Mouse (Mus musculus) urinary bladder, postnatal 25 days (tissue): Measurements from ENCODE around the gene Prss57.

Experiments used
- DNase-seq: peaks from one replicate; pipeline ENCODE4 v3.0.0; 2022; ENCODE audit warnings: low spot score

Gene Prss57

DNA sequence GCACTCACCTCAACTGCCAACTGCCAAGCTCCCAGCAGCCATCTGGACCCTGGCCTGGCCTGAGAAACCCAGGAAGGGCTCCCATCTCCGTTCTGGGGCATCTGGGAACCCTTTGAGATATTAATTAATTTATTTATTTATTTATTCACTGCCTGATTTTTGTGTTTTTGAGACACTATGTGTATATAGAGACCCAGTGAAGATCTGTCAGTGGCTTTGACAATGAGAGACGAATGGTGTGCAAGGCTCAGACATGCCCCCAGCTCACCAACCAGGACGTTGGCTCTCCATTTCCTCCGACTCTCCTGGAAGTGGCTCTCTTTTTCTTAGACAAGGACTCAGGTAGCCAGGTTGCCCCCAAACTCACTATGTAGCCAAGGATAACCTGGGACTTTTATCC is at the start of gene Prss57:
Gene Prss57 (minus strand): TSS at position 101 of the 400 bp plus-strand sequence.
- no peak for DNase-seq

DNA sequence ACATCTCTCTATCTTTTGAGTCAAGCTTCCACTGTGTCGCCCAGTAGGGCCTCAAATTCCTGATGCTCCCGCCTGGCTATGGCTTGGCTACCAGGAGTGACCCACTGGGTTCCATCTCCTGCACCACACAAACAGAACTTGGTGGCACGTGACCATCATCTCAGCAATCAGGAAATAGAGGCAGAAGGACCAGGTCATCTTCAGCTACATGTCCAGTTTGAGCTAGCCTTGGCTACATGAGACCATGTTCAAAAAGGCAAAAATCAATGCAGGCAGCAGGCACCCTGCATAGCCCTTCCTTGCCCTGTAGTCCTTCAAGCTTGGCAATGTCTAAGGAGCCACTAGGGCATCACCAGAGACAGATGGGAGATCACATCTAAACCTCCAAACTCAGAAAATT is 49.3 kb upstream of the Prss57 start:
- DNase-seq, result no peak

DNA sequence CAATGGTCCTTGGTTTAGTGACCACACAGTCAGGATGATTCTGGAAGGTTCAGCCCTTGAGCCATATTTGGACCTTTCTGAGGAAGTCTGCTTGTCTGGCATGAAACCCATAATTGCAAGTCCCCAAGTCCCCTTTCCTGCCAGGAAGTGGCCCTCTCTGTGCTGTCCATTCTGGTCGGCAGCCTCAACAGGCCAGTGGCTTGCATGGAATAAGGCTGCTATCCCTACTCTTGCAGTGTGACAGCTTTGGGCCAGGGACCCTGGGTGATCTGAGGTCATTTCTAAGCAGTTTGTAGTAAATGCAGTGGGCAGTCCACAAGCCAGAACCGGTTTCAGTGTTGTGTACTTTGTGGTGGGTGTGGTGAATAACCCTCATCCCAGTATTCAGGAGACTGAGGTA is 47.4 kb upstream of the Prss57 start:
- DNase-seq, result no peak

DNA sequence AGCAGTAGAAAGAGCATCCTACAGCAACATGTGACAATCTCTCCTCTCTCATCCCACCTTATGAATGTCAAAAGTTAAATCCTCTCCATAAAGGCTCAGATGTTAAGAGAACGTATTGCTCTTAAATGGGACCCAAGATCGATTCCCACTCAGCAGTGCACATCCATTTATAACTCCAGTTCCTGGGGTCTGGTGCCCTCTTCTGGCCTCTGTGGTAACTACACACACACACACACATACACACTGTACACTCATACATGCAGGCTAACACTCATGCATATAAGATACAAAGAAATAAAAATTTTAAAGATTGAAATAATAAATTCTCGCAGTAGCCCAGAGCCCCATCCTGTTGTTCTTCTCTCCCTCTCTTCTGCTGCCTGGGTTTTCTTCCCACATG is 46.2 kb upstream of the Prss57 start:
- DNase-seq, result no peak

DNA sequence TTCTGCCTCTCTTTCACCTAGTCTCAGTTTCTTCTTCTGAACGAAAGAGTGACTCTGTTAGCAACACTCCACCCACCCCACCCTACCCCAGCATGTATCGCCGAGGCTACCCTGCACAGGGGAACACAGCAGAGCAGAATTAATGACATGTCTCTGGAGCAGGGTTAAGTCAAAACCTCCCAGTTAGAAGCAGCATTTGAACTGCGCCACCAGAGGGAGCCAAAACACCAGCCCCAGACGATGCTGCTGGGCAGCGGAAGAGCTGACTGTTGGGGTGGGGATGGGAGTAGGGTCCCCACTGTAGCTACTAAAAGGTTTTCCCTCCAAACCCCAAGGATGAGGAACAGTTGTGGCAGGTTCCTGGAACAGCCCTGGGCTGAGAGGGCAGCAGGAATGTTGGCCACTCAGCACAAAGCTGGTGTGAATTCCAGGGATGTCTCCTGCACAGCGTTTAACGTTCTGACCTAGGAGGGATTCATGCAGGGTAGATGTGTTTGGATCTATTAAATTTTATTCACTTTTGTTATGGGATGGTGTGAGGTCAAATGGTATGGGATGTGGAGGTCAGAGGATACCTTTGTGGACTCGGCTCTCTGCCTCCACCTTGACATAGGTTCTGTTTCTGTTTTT is 44.1 kb upstream of the Prss57 start:
- peak; percentile 78 for DNase-seq

DNA sequence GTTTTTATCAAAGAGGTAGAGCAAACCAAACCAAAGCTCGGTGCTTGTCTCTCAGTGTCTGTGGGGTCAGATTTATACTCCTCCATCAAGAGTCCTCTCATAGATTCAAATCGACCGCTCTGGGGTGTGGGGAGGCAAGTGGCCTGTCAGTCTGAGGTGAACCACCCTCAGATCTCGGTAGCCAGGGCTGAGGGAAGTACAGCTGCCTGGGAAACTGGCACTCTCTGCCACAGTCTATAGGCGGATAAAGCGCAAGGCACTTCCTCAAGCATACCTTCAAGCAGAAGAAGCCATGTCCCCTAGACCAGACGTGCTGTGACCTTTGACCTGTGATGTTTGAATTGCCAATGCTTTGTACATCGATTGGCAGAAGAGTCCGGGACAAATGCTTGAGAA is 42.0 kb upstream of the Prss57 start:
- DNase-seq, result no peak

DNA sequence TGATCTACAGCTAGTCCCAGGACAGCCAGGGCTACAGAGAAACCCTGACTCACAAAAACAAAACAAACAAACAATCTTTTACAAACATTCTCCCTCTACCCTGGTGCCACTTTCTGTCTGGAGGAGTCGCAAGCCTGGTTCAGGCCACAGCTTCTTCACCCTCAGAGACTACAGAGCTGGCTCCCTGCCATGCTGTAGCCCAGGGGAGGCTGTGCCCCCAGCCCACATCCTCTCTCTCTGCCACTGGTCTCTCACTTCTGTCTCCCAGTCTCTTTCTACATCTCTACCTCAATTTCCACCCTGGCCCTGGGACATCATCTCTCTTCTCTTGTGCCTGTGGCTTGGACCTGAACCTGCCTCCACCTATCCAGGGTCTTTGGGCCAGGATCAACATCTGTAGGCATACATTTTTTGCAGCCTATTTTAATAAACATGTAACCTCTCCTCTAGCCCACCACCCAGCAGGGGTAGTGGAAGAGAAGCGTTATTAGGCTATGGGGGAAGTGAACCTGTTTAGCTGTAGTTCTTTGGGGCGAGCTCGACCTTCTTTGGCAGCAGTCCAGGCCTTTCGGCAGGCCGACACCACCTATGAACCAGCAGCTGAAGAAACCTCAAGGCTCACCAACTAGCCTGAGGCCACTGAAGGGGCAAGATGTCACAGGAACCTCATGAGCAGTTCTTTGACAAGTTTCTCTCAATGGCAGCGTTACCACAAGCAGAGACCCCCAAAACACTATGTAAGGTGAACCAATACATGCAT is 41.4 kb upstream of the Prss57 start:
- no peak for DNase-seq

DNA sequence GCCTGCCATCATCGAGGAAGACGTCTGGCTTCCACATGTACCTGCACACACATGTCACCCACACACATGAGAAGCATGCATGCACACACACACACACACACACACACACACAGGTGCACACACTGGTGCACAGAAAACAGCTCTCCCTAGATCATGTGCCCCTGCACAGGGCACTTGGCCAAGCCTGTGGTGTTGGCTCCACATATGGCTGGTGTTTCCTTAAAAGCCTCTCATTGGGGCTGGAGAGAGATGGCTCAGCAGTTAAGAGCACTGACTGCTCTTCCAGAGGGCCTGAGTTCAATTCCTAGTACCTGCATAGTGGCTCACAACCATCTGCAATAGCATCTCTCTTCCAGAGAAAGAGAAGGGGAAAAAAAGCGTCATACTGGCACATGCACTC is 40.8 kb upstream of the Prss57 start:
- no peak for DNase-seq

DNA sequence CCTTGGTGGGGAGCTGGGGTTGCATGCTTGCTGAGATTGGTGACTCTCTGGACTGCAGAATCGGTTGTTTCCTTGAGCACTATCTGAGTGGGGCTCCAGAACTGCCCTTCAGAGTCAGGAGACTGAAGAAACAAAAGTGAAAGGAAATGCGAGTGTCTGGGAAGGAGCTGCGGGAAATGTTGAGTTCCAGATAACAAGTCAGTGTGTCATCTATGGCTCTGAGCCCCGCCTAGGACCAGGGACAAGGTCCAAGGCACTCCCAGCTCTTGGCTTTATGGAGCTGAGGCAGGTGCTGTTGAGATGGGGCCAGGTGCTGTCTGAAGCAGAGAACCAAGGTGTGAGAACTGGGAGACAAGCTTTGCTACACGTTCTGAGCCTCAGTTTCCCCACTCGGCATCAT is 33.7 kb upstream of the Prss57 start:
- no peak for DNase-seq

DNA sequence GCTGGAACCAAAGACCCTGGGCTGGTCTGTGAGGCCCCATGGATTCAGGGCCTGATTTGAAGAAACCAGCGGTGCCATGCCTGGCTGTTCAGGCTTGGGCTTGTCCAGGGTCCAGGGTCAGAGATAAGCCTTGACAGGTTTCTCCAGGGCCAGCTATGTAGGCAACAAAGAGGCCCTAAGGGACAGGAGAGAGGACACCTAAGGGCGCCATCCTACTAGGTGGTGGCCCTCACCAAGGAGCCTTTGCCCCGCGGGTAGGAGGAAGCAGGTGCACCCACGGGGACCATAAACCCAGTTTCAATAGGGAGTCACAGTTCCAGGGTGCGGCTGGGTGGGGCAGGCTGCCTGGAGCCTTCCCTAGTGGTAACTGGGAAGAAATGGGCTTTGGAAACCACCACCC is 32.2 kb upstream of the Prss57 start:
- DNase-seq, result no peak

DNA sequence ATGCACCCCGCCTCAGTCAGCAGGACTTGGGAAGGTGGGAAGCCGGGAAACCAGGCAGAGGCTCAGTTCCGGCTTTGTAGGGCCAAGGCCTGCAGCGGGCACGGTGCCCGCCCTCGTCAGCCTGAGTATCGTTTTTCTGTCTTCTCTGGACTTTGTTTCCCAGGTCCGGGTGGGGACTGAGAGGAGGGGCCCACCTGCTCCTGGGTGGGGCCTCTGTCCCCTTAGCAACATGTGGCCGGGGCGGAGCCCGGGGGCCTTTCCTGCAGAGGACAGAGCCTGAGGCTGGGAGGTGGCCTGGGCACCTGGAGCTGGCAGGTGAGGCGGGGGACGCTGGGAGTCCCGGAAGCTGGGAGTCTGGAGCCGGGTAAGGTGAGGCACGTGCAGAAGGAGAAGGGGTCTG is 31.6 kb upstream of the Prss57 start:
- DNase-seq, result no peak

DNA sequence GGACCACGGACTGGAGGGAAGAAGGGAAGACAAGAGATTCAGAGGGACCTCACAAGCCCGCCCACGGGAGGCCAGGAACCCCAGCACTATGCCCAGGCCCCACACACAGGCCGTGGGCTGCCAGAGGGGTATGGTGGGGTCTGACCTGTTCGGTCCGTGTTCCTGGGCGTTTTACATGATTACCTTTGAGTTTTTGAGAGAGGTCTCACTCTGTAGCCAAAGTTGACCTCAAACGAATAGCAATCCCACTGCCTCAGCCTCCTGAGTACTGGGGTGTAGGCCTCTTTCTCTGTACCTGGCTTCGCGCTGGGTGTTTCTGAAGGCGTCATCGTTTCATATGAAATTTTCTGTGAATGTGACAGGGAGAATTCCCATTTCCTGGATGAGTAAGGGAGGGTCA is 31.0 kb upstream of the Prss57 start:
- DNase-seq, result no peak

DNA sequence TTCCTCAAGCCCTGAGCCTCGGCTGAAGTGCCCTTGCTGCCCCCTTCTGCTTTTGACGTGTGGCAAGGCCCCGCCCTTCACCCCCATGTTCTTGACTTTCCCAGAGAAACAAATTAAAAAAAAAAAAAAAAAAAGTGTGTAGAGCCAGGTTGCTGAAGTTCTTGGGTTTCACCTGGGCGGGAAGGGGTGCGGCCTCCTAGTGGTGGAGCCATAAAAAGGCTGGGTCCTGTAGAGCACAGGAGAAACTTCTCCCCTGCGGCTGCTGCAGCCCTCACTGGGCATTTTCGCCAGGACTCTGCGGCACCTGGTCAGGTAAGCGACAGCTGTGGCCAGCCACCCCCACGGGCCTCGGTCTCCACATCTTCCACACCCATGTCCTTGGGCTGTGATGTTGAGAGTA is 30.0 kb upstream of the Prss57 start, which contains the start of gene Misp:
Gene Misp (plus strand): TSS at position 208 of the 400 bp plus-strand sequence.
- no peak for DNase-seq

DNA sequence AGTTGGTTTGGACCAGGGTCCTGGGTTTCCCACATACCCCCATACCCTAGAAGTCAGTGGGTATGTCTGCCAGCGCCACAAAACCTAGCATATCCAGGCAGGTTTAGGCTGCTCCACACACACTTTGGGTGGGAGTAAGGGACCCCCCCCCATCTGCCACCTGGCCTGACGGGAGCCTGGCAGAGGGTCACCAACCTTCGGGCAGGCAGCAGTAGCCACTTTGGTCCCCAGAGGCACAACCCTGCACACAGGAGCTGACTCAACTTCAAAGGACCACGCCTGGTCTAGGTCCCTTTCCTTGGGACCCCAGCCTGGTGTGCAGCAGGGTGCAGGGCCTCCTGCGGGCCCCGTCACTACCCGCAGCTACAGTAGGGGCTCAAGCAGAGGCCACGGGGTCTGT is 29.5 kb upstream of the Prss57 start:
- no peak for DNase-seq

DNA sequence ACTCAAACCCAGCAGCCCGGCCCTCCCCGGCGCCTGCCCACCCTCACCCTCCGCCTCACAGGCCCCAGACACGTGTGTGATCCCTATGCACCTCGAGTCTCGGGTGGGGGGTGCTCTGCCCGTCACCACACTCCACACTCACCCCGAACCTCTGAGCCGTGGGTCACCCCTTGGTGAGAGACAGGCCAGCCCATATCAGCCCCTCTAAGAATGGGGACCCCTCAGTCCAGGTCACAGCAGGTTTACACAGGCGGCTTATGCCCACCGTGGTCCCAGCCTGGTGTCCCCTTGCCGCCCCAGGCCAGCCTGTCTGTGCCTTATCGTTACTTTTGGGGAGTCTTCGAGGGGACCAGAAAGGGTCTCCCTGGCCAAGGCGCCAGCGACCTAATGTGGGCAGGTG is 28.8 kb upstream of the Prss57 start:
- no peak for DNase-seq

DNA sequence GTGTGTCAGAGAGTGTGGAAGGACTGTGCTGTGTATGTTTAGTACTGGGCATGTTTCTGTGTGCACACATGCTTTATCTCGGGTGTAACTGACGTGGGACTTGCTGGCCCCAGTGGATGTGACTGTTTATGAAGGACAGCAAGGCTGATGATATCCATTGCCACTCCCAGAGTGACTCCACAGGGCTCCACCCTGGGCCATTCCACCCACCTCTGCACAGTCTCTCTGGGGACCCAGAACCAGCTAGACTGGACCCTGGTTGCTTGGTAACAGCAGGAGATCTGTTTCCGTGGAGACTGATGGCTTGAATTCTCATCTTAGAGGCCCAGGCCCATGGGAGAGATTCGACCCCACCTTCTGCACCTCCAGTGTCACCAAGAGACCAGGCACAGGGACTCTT is 27.5 kb upstream of the Prss57 start:
- DNase-seq, result no peak

DNA sequence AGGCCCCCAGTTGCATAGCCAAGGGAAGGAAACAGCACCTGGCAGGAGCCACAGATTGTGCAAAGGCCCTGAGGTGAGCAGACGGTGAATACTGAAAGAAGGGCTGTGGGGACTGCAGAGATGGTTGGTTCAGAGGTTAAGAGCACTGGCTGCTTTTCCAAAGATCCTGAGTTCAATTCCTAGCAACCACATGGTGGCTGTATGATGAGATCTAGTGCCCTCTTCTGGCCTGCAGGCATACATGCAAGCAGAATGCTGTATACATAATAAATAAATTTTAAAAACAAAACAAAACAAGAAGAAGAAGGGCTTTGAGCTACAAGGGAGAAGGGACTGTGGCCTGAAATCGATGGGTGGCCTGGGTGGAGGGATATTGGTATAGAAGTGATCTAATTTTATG is 26.4 kb upstream of the Prss57 start:
- DNase-seq, result no peak

DNA sequence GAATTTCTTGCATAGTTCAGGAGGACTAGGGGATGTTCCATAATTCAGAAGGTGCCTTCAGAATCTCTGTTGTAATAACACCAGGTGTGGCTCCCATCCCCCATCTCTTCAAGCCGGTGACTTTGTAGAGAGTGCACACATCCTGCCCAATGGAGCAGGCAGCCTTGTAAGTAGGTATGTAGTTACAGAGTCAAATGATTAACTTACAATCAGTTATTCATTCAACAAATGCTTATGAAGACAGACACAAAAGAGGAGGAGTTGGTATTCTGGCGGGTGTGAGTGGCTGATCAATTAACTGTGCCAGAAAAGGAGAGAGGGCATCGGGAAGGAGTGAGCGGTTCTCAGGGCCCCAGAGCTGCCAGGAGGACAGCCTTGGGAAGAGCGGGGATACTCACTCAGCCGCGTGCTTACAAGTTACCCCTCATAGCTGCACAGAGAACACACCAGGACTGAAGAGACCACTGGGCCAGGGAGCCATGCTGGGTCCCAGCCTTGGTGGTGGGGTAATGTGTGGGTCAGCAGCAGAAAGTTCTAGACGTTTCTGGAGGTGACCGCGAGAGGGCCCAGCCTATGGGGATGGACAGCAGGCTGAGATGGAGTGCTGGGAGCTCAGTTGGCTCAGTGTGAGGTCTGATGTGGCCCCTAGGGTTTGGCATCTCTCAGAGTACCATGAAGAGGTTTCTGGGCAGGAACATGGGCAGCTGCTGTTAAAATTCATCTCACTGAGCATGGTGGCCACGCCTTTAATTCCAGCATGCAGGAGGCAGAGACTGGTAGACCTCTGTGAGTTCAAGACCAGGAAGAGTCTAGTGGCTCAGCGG is 25.1 kb upstream of the Prss57 start:
- DNase-seq, result no peak

DNA sequence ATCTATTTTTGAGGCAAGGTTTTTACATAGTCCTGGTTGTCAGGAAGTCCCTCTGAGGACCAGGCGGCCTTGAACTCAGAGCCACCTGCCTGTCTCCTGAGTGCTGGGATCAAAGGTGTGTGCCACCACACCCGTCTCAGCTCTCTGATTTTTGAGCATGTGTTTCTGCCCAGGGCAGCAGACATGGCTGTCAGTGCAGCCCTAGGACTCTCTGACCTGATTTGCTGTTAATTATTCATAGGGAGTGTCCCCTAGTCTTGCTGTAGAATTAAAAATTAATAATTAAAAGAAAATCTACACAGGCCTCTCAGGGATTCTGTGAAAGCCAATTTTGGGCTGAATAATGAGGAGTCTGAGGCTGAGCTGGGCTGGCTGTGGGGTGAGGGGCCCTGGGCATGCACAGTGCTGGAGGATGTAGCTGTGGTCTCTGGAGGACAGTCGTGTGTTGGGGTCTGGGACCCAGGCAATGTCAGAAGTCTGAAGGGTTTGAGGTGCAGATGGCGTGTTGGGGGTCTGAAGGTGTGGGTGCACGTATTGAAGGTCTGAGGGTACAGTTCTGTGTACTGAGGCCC is 23.6 kb upstream of the Prss57 start:
- DNase-seq, result no peak

DNA sequence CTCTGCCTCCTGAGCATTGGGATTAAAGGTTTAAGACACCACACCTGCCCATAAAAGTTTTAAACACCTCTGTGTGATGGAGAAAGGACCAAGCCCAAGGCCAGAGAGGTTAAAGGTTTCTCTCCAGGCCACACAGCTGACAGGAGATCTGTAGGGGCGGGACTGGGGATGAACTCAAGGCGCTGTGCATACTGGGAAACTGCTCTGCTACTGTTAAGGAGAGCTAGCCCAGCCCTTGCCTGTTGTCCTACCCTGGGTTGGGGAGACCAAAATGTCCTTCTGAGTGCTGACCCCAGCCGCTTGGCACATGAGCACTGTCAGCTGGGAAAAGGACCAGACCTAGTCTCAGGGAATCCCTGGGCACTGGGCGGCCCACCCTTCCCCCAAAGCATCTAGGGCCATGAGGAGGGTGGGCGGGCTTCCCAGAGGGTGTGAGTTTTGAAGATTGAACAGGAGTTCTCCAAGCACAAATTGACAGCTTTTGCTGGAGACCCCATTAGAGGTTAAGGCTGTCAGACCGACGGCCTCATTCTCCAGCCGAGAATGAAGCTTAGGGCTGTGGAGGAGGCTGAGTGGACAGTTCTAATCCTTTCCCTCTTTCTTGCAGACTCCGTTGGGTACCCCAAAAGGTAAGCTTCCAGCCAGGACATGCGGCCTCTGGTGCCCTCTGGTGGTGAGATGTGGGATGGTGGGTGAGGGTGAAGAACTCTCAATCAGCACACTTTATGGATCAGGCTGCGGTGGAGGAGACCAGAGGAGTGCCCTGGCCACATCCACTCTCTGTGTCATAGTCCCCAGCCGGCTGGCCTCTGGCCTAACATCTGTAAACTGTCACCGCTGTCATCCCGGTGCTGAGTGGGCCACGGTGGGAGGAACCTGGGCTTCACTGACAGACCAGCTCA is 21.2 kb upstream of the Prss57 start:
- peak; percentile 87 for DNase-seq

DNA sequence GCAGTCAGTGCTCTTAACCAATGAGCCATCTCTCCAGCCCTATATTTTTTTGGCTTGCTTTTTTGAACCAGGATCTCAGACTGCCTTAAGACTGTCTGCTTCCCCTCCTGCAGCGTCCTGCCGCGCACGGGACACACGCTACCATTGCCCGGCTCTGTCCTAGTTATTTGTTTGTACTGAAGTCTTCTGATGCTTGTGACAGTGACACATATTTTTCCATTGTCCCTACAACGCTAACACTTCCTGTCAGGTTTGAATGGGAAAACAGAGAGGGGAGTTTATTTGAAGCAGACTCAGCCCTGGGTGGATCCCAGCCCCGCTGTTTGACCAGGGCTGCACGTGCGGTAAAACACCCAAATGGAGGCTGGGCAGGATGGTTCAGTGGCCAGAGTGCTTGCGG is 18.0 kb upstream of the Prss57 start:
- DNase-seq, result no peak

DNA sequence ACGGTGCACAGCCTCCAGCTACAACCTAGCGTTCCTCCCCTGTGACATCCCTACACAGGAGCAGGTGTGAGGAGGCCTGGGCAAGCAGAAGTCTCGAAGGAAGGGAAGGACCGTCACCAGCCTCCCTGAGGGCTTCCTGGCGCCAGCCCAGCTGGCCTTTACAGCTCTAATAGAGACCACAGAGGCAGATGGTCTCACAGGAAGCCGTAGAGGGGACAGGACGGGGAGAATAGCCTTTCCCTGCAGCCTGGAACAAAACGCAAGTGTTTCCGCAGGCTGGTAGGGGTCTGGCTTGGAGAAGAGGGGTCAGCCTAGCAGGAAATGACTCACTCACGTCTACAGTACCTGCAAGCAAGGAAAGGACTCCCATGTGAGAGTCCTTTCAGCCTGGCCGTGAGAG is 17.1 kb upstream of the Prss57 start:
- no peak for DNase-seq
